Mouse (Mus musculus) heart, adult 9 months (tissue): ENCODE data around the gene Zmiz1.
A peak's percentile ranks its signal among the peaks of the same experiment; 100 is the strongest.

Experiments
- DNase-seq, 2 experiments: peaks; one replicate each; pipeline ENCODE4 v3.0.0; 2022; ENCODE audit warnings: low spot score in 2 of 2

Zmiz1 gene

DNA sequence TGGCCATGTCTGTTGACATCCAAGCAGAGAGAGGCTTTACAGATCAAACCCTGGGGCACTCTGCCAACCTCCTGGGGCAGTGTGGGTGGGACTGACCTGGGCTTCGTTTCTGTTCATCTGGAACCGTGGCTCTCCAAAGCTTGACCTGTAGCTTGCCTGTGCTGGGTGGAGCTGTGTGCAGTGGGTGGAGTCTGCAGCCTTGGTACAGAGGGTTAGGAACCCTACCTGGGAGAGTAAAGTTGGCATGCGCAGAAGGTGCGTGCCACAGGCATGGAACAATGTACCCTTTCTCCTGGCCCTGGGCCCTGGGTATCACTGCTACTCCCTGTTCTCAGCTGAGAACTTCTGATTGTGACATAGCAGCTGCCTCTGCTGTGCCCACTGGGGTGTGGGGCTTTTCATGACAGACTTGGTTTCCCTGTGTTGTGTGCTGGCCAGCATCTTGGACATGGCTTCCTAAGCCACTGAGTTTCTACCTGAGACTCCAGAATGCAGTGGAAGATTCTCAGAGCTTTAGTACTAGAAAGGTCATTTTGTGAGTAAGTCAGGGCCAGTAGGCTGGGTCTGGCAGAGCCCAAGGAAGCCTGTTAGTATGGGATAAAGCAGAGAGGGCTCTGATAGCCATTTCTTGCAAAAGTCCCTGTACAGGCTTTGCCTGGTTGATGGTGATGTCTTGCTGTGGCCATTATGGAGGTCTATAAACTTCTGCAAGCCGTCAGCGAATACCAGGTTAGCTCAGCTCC is 30.5 kb downstream of the Zmiz1 start:
- no peak for DNase-seq

DNA sequence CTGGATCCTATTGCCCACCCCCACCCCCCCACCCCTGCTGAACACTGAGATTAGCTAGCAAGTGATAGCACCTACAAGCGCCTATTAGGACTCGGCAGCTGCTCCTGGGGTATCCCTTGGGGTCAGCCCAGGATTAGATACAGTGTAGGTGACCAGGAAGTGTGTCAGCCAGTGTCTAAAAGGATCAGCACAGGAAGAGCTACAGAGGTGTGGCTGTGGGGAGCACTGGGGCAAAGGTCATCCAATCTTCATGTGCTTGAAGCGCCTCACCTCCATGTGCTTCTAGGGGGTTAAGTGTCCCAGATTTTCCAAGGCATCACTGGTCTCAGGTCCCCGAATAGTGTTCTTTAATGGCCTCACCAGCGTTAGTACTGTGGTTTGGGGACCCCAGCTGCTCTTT is 33.0 kb downstream of the Zmiz1 start:
- no peak for DNase-seq

DNA sequence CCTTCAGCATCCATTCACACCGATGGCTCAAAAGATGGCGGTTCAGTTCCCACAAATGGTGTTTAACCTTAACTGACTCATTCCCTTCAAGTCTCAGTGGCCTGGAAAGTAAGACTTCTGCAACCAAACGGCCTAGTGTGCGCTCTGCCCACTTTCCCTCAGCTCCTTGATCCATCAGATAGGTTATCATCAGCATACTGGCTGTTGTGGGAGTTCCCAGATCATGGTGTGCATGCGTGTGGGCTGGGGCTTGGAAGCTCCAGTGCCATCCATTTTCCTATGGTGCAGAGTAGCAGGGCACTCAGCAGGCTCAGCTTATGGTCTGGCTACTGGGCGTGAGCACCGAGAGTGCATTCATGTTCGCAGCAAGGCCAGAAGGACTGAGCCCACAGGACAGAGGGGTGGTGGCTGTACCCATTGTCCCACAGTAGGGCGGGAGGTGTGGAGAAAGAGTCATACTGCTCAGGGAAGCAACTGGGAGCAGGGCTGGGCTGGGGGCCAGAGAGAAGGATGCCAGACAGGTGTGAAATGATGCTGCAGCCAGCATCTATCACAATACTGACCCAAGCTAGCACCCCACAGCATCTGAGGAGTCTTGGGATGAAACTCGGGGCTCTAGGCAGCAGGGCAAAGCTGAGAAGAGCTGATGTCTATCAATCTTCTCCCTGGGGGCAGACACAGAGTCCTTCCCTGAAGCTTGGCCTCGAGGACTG is 33.7 kb downstream of the Zmiz1 start:
- DNase-seq = no peak

DNA sequence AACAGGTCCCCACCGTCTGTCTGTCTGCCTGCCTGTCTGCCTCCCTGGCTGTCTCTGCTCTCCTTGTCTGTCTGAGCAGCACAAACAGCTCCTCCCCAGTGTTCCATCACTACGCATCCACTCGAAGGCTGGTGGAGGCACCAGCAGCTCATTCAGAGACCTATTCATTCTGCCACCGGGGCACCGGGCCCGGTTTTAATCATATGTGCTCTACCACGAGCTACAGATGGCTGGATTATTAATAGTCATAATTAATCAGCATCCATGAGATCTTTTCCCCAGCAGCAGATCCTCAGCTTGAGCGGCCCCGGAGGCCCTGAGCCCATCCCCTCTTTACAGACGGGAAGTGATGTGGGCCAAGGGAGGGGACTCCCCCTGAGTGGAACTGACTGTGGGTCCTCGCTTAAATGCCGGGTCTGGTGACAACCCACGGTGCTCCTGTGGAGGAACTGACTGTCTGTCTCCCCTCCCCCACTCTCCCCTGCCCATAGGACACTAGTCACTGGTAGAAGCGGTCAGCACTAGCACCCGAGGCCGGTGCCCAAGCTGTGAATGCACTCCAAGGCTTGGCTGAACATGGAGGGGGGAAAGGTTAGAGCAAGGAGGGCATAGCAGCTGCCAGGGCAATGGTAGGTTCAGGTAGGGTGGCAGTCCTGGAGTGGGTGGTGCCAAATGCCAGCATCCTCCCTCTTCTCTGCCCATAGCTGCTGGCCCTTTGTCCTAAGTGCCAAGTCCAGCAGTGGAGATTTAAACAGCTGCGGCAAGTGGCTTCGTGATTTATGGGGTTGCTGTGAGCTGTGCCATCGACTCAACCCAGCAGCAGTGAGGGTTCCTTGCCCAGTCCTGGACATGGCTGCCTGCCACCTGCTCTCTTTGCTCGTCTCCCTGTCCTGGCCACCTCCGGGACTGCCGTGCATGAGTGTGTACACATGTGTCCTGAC is 34.6 kb downstream of the Zmiz1 start:
- no peak for DNase-seq

DNA sequence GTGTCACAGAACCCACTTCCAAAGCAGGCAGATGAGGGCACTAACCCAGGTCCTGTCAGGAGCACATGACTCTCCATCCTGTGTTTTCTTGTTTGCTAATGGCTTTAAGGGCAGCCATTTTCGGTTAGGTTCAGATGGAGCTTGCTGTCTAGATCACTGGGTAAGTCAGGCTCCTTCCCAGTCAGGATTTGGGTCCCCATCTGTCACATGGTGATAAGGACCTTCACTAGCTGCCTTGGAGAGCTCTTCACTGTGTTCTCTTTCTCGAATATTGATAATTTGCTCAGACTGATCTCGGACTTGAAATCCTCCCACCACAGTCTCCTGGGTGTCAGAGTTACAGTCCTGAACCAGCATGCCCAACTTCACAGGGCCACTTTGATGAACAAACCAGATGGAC is 35.8 kb downstream of the Zmiz1 start:
- DNase-seq = no peak

DNA sequence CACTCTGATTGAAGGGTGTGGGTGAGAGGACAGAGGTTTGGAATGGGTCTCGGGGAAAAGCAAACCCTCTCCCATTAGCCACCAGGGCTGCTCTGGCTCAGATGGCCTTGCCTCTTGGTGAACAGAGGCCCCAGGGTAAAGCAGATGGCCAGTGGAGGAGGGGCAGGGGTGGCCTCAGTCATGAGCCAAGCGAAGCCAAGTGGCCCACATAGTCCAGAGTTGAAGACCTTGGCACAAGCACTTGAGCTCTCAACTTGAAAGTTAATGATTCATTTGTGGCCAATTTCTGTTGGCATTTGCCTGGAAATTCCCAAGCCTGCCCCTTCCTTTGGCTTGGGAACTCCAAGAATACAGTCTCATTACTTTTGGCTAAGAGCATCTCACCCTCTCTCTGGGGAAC is 37.1 kb downstream of the Zmiz1 start:
- DNase-seq = no peak

DNA sequence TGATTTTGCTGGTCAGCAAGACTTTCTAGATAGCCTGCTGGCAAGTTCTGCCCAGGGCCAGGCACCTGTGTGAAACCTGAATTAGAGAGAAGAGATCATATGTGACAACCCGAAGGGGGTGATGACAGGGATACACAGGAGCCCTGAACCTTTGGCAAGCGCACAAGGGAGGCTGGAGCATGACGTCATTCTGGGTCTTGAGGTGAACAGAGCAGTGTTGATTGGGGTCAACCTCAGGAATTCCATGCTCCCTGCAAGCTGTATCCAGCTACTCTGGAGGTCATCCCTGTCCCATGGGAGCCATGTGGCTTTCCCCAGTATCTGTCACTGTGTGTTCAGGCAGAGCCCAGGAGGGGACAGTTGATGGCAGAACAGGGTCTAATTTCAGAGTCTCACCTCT is 38.0 kb downstream of the Zmiz1 start:
- no peak for DNase-seq

DNA sequence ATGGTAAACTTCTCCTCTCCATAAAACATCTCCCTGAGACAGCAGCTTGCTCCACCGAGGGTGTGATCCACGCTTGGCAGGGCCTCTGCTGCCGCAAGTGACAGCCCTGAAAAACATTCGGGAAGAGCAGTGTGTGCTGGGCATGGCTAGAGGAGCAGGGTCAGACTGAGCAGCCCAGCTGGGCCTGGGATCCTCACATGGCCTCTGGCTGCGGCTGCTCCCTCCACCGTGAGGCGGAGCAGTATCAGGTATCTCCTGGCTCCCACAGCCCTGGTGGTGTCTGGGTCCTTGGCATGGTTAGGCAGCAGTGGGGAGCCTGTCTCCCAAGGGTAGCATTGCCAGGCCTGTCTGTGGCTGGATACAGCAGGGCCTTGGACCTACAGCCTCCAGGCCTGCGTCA is 38.6 kb downstream of the Zmiz1 start:
- DNase-seq = peak; percentile 74 to 76

DNA sequence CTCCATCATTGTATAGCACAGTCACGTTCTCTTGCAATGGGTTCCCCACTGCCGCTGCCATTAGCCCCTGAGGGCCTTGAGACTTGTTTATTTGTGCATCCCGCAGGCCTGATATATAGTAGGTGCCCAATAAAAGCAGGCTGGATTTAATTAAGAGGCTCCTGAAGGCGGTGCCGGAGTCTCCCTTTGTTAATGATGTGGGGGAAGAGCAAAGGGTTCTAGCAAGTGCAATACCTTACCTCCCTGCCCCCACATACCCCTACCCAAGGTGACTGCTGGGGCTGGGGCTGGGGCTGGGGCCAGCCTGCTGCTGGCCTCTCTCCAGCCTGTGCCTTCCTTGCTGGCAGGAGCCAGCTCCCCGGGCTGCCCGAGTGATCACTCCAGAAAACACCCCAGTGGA is 39.4 kb downstream of the Zmiz1 start:
- no peak for DNase-seq

DNA sequence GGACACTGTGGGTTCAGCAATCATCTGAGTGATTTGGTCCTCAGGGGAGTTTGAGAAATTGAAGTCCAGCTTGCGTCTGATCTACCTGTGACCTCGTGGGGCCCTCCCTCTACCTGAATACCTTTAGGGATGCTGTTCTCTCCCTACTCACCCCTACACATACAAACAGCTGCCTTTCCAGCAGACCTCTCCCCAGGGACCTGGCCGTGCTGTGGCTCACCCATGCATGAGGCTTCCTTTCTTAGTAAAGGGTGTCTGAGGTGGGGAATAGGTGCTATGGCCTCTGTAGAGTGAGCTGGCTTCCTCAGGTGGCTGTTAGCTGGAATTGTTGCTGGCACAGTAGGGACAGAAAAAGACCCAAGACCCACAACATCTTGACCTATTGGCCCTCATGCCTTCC is 40.5 kb downstream of the Zmiz1 start:
- DNase-seq = no peak

DNA sequence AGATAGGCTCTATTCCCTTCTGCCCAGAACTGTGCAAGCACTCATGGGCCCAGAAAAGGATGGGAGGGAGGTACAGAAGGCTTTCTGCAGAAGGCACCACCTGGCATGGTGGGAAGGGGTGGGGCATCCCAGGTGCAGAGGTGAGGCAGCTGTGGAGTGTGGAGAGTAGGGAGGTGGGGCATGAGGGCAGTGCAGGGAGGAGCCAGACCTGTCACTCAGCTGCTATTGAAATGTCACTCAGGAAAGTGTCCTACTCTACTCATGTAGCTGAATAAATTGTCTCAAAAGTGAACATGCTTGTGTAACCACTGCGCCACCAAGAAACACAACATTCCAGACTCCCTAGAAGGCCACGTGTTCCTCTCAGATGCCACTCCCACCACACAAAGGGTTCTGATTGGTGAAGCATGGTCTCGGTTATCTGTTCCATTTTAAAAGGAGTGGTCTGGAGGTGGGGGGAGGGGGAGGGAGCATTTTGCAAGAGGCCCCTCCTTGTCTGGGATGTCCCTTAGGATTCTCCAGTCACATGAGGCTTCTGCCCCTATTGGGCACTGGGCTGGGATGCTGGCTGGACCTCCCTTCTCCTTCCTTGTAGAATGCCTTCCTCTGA is 41.6 kb downstream of the Zmiz1 start:
- DNase-seq = no peak

DNA sequence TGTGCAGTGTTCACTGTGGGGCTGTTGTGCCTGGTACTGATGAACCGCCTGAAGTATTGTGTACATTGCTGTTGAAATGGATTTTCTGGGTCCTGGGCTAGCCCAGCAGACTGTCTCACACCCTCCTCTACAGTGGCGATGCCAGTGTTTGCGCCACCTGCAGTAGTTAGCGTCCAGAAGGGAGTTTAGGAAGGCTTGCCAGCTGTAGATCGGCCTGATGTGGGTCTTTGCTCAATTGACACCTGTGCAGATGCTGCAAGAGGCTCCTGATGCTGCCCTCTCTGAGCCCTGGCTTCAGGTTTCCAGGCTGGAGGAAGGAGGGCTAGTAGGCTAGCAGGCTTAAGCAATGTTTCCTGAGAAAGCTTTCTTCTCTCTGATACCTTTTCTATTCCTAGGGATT is 42.5 kb downstream of the Zmiz1 start:
- no peak for DNase-seq

DNA sequence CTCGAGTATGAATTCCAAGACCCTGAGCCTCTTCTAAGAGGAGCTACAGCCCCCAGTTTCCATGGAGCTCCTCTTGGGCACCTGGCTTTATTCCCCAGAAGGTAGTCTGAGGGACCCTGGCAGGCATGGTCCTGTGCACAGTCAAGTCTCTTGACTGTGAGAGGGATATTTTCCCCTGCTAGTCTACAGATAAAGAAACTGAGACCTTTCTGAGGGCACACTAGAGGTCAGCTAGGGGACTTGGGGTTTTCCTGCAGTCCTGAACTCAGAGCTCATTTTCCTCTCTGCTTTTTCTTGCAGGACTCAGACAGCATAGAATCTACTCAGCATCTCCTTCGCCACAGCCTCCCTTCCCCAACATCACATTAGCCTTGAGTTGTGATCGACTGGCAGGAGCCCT is 43.4 kb downstream of the Zmiz1 start:
- no peak for DNase-seq

DNA sequence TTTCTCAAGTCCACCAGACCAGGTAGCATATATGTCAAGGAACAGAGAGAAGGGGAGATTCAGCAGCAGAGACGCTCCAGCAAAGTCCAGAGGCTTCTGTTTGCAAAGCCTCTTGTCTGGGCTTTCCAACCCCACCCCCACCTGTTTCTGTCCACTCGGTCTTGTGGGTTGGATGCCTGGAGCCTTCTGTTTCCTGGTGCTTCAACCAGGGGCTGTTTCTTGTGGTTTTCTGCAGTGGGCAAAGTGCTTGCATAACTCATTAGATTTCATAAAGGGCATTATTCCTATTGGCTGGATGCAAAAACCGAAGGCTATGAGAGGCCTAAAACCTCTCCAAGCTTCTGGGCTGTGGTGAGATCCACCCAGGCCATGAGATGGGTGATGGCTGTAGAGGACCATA is 45.3 kb downstream of the Zmiz1 start:
- no peak for DNase-seq

DNA sequence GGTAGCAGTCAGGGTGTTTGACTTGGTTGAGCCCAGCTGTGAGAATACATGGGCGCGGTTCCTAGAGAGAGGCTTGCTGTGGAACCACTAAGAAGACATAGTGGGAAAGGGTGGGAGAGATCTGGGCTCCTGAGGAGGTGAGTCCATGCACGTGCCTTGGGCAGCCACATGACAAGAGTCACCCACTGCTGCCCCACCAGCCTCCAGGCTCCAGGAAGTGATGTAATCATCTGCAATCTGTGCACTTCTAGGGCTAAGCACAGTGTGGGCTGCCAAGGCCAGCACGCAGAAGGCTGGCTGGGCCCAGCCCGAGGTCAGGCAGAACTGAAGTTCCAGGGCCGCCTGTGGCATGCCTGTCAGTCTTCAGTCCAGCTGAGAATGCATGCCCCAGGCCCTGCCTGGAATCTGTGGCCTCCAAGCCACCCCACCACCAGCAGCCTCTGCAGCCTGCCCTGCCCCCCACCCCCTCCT is 46.3 kb downstream of the Zmiz1 start:
- DNase-seq = peak; percentile 57 to 70

DNA sequence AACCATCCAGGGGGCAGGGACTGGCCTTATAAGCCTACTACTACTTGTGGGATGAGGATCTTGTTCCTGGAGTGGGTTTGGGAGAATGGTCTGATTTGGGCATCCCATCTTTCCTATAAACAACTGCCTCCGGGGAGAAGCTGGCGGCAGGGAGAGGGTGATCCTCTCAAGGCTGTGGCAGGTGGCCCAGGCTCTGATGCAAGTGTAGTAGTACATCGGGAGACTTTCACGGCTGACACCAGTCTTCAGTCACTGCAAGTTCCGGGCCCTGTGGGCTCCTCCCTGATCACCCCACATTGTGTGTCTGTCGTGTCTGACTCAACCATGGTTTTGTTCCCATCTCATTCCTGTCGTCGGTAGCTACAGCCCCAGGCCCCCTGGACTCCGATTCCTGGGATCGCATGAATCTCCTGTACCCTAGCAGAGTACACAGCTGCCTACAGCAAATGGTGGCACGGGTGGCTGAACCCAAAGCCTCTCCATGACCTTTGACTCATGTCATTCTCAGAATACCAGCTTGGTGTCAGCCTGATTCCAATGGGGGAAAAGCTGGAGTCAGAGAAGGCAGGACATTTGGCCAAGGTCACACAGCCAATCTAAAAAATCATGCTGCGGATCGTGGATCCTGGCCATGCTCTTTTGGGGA is 49.2 kb downstream of the Zmiz1 start:
- DNase-seq = no peak

DNA sequence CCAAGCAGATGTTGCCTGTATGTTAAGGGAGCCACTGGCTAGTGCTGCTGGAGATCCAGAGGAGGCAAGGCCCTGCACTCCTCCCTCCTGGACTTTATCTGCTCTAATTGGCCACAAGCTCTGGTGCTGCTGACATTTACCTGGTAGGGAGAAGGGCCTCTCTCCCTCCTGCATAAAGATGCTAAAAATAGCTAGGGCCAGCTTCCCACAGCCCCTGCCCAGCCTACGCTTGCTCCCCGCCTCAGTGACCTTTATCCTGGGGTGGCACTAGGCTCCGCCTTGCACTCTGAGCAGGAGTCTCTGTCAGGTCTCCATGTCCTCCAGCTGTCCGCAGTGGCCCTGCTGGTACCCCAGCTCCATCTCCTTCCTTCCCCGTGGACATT is 49.8 kb downstream of the Zmiz1 start:
- peak in 1 of 2 experiments; percentile 61 for DNase-seq

DNA sequence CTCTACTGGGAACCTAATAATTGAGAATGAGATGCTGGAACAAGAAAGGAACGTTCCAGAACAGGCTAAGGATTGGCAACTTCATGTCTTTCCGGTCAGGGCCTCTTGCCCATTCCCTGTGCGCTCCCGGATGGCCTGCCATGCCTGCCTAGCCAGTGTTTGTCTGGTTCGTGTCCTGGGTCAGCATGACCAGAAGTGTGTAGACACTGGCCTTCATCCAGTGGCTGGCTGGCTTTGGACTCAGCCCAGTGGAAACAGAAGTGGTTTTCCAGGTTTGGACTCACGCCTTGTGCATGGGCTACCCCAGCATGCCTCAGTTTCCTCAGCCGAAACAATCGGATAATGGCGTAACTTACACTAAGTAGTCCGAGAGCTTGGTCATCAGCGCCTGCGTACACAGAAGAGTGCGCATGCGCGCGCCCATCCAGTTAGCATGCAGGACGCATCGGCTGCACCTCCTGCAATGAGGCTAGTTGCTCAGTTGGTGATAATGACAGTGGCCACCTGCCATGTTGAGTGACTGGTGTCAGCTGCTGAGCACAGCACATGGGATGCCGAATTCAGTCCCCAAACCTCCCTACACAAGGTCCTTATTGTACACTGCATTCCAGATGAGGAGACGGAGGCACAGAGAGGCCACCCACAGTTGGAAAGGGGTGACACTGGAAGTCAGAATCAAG is 50.6 kb downstream of the Zmiz1 start:
- no peak for DNase-seq

DNA sequence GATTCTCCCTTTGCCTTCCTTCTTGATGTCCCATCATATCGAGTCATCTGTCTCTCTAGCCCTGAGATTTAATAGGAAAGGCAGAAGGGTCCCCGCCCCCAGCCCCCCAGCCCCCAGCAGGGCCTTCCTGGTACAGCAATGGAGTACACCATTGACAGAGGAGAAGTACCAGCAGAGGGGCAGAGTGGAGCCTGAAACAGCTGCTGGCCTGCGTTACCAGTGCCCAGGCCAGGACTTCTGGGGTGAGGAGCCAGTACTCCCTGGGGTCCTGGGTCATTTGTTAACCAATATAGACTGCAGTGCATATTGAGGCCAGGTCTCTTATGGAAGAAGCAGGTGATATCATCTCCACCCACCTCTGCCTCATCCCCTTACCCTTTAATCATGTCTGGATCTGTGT is 51.4 kb downstream of the Zmiz1 start:
- no peak for DNase-seq

DNA sequence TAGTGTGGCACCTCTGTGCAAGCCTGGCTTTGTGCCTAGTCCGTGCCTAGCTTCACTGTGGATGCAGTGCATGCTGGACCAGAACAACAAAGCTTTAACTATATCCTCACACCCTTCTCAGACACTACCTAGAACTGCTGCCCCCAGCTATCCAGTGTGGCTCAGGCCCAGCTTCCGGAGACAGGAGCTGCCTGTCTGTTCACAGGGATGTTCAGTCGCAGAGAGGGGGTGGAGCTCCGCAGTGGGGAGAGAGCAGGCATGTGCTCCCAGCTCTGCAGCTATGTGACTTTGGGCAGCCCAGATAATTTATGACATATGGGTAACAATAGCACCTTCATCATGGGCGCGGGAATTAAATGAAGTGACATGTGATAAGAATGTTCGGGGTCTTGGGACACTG is 52.0 kb downstream of the Zmiz1 start:
- no peak for DNase-seq

DNA sequence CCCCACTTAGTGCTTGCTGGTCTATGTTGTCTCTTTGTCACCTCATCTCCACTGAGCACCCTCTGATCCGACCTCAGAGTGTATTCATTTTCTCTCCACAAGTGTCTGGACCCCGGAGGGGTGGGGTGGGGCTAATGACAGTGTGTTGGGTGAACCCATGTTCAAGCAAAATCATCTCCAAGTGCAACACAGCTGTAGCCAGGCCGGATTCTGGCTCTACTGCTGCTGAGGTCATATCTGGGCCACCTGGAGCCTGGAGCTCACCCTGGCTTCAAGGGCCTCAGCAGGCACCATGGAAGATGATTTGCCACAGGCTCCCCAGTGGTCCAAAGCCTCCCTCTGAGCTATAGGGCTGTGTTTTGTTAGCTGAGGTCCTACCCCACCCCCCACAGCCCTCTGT is 52.6 kb downstream of the Zmiz1 start:
- DNase-seq = no peak
